ENCODE assay signal across 7 mouse cellular contexts in the genomic region with DNA sequence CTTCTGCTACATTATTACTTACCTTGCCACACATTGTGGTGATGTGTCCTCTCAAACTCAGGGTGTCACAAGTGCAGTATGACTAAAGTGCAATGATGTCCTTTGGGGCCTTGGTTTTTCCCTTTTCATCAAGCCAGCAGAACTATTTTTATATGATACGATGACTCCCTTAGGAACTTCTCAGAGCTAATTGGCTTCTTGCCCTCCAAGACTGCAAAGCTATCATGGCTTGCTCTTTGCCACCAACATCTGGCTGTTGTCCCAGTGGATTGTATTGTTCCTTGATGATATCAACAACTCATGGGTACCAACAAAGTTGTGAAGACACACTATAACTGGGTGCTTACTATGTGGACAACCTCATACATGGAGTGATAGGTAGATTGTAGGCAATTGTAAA. TPM values are rescaled to one million over a fixed set of nuclear protein-coding genes. Genes with fewer than 3 reads are reported as not detected.
DNase-seq lines count a peak whose midpoint lies in the region; ATAC-seq and TF ChIP-seq lines count a peak whose summit lies in the region.

TSS of gene Thoc2 (minus strand) at position 101 of the 400 bp plus-strand sequence.

- H3K4me2 ChIP-seq in hindbrain, embryonic 16.5 days (ENCODE audit: low read length), result no peak within 1 kb of the TSS

- no peaks in the 10 kb centered on the region for H3K27me3 ChIP-seq in hindbrain, embryonic 16.5 days (replicated peaks; ENCODE audit: control insufficient read depth, insufficient read depth, low read length)

- no peaks in the 10 kb centered on the region for H3K36me3 ChIP-seq in ES-E14 (ENCODE audit: control insufficient read depth, insufficient read depth, low read length, poor library complexity, severe bottlenecking)
- H3K36me3 ChIP-seq in hindbrain, embryonic 16.5 days (ENCODE audit: control insufficient read depth, insufficient read depth, low read length), result no peaks in the 10 kb centered on the region

- in situ Hi-C loops in ES-E14 (cut with MboI; ENCODE audit: low sequenced_read_pairs in 2 of 2, unreplicated experiment in 2 of 2), result no loop called here

- H3K4me3 ChIP-seq in ES-E14 (ENCODE audit: insufficient read depth in 1 of 2, low read depth in 1 of 2, low read length in 2 of 2, poor library complexity in 1 of 2, severe bottlenecking in 1 of 2), result no peak within 1 kb of the TSS
- no peak within 1 kb of the TSS for H3K4me3 ChIP-seq in gastrocnemius, adult 2 months
- no peak within 1 kb of the TSS for H3K4me3 ChIP-seq in hindbrain, embryonic 16.5 days (ENCODE audit: low read length)

- intact Hi-C loops in gastrocnemius, adult 2 months (cut with DNase I), result no loop called here

- H3K27ac ChIP-seq in ES-E14 (ENCODE audit: insufficient read depth, low read depth, low read length, poor library complexity, severe bottlenecking), result no peak within 1 kb of the TSS
- no peak within 1 kb of the TSS for H3K27ac ChIP-seq in gastrocnemius, adult 2 months
- no peak within 1 kb of the TSS for H3K27ac ChIP-seq in hindbrain, embryonic 16.5 days (ENCODE audit: low read depth, low read length)

- ATAC-seq in hindbrain, embryonic 16.5 days, result no peak
- ATAC-seq in megakaryocyte, adult 5-6 weeks (ENCODE audit: poor library complexity, severe bottlenecking), result no peak

- TF ChIP-seq CTCF in gastrocnemius, adult 2 months (IDR thresholded peaks at IDR 0.05), result no peak

- H3K9ac ChIP-seq in ES-E14 (ENCODE audit: insufficient read depth, low read depth, low read length, poor library complexity, severe bottlenecking), result no peak within 1 kb of the TSS
- H3K9ac ChIP-seq in hindbrain, embryonic 16.5 days (ENCODE audit: low read depth, low read length), result no peak within 1 kb of the TSS

- H3K4me1 ChIP-seq in ES-E14 (ENCODE audit: control insufficient read depth in 2 of 2, insufficient read depth in 2 of 2, low read length in 2 of 2, poor library complexity in 1 of 2), result no peaks in the 10 kb centered on the region
- H3K4me1 ChIP-seq in hindbrain, embryonic 16.5 days (ENCODE audit: control insufficient read depth, insufficient read depth, low read depth, low read length), result no peaks in the 10 kb centered on the region

- no peaks in the 10 kb centered on the region for H3K9me3 ChIP-seq in ES-E14 (ENCODE audit: control insufficient read depth, insufficient read depth, low read depth, low read length)
- no peaks in the 10 kb centered on the region for H3K9me3 ChIP-seq in hindbrain, embryonic 16.5 days (ENCODE audit: control insufficient read depth, low read length)

- 93% methylated on average over 1 of the region's 1 CpGs for WGBS in hindbrain, embryonic 16.5 days

- no peak for DNase-seq in ES-E14 (ENCODE audit: low read depth, low spot score)
- no peak for DNase-seq in adrenal gland, adult 8-10 months
- DNase-seq in gastrocnemius, adult 2 months, result no peak
- DNase-seq in ovary, adult 18-20 months (ENCODE audit: low spot score), result no peak
- DNase-seq in urinary bladder, postnatal 25 days (ENCODE audit: low spot score), result no peak

TF ChIP-seq in ES-E14, 5 proteins besides CTCF, POLR2A, EP300 and RAD21:
- no peak for TF ChIP-seq ZC3H11A (IDR thresholded peaks at IDR 0.05; ENCODE audit: borderline replicate concordance, low read depth, low read length)
- no peak for TF ChIP-seq MAFK (IDR thresholded peaks at IDR 0.05; ENCODE audit: insufficient read depth, low read depth, low read length)
- TF ChIP-seq CHD2 (IDR thresholded peaks at IDR 0.05; ENCODE audit: low read depth, low read length), result no peak
- TF ChIP-seq ZNF384 (IDR thresholded peaks at IDR 0.05; ENCODE audit: low read depth, low read length), result no peak
- no peak for TF ChIP-seq HCFC1 (IDR thresholded peaks at IDR 0.05; ENCODE audit: borderline replicate concordance, insufficient read depth, low read length)
TF ChIP-seq in ES-E14: peak in this region for 0.

RNA-seq across cellular contexts. Expression of gene Thoc2, which starts in this region (rescaled TPM):
- 34.2 and 40.2 TPM in 2 replicates for total RNA-seq in ES-E14 (2012; rRNA removed)
- 10 to 100 TPM; 36.4 to 68.3 (median 55.4) TPM for total RNA-seq in adrenal gland, adult 8-10 months (2022)
- total RNA-seq in gastrocnemius, adult 2 months (2021), result 10 to 100 TPM; 23.7 to 30.0 TPM
- polyA plus RNA-seq in hindbrain, embryonic 16.5 days (2015; fragmentation: Nextera tagmentation; extraction: Ambion mirVana), result 63.7 and 70.3 TPM in 2 replicates
- 68.9 and 69.2 TPM in 2 replicates for total RNA-seq in megakaryocyte, adult 5-6 weeks (2015)
- 83.1 and 88.2 TPM in 2 replicates for total RNA-seq in megakaryocyte, adult 5-6 weeks (2017)
